Mouse (Mus musculus) yolk sac, embryonic 10.5 days (tissue): Measurements from ENCODE around the gene Rnf5.
A peak's percentile ranks its signal among the peaks of the same experiment; 100 is the strongest.

ENCODE experiments used
- DNase-seq: peaks from one replicate; pipeline ENCODE4 v3.0.0-alpha.2; 2017; ENCODE audit warnings: low spot score

Rnf5 gene

DNA sequence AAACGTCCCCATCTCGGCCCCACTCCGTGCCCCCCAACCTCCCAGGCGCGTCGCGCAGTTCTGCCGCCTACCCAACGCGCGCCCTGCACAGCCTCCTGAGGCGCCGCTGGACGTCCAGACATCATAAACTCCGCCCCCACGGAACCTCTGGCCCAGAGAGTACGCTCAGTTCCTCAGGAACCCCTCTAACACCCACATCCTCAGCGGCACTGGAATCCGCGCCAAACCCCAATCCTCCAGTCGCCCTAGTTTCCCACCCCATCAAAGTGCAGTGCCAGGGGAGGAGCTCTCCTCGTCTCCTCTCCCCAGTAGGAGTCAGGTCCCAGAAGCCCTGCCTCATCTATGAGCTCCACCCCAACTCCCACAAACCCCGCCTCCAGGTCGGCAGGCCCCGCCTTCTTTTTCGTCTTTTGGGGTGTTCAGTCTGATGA is 28.8 kb upstream of the Rnf5 start:
- no peak for DNase-seq

DNA sequence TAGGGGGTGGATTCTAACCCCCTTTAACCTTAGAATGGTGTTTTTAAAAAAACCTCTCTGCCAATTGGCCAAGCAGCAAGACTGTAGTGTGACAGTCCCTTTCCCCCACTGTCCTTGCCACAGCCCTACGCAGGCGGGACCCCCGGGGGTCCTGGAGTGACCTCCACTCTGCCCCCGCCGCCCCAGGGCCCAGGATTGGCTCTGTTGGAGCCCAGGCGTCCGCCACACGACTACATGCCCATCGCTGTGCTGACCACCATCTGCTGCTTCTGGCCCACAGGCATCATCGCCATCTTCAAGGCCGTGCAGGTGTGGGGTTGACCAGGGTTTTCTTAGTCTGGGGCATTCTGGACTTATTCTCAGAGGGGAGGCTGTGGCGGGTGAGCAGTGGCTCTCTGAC is 28.2 kb upstream of the Rnf5 start:
- DNase-seq: no peak

DNA sequence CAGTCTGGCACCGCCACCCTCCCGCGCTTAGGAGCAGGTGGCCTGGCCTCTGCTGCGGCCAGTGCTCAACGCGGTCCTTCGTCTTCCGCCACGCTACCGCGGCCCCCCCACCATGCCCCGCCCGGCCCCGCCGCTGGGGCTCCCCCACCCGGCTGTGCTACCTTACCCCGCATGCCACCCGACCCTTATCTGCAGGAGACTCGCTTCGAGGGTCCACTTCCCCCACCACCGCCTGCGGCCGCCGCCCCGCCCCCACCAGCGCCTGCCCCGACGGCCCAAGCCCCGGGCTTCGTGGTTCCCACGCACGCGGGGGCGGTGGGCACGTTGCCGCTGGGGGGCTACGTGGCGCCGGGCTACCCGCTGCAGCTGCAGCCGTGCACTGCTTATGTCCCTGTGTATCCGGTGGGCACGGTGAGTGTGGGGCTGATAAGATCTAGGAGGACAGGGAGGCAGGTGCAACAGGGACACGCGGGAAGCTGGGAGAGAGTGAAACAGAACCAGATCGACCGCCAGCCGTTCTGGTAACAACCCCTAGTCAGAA is 27.3 kb upstream of the Rnf5 start:
- DNase-seq: no peak

DNA sequence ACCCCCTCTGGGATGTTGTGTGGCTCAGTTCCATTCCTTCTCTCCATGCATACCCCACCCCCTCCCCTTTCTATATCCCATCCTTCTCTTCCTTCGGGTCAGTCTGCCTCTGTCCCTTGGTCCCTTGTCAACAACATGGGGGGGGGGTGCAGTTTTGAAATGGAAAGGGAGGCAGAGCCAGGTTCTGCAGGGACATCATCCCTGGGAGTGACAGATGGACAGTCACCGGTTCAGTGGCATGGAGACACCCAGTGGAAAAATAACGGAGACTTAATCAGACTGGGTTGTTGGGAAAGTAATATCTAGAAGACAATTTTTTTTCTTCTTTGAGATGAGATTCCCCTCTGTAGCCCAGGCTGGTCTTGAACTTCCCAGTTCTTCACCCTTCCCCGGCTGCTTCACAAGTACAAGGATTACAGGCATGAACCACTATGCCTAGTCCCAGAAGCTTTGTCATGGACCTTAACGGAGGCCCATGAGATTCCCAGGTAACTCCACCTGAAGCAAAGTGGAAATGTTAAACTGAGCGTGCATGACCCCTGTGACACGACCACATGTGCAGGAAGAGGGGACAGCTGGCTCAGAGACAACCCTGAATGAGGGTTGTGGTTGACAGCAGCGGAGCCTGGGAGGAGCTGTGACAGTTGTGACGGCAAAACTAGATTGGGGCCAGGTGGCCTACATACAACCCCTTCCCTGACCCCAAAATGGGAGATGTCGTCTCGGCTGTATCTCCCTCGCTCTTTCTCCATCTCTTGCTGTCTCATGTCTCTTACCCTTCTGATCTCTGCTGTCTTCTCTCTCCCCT is 26.5 kb upstream of the Rnf5 start:
- DNase-seq: no peak

DNA sequence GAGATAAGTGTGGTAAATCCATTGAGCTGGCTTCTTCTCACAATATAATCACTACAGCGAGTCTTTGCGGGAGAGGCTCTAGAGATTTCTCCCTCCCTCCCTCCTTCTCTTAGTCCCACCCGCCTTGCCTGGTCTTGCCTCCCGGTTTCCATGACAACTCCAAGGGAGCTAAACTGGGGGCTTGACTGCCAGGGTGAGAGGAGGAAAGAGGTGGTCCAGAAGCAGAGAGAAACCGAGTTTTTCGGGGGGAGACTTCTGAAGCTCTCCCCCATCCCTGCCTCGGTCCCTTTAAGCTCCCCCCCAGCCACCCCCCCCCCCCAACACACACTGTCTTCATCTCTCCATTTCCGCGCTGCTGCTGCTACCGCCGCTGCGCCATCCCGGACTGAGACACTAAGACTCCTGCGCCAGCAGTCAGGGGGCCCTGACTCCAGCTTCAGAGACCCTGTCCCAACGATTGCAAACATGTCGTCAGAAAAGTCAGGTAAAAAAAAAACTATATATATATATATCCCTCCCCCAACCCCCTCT is 25.8 kb upstream of the Rnf5 start, which contains the start of gene Prrt1:
Gene Prrt1, plus strand, starts transcription at position 313 of the 531 bp plus-strand sequence.
- no peak for DNase-seq

DNA sequence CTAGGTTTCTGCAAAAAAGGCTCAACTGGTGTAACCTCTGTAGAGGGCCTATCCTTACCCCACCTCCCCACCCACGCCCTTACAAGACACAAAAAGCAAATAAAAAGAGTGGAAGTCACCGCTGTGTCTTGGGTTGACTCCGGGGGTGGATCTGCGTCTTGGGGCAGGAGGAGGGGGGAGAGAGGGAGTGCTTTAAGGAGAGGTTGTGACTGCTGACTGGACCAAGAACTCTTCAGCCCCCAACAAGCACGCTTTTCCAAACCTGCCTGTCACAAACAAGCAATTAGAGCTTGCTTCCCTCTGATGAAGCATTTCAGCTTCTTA is 25.1 kb upstream of the Rnf5 start:
- DNase-seq: no peak

DNA sequence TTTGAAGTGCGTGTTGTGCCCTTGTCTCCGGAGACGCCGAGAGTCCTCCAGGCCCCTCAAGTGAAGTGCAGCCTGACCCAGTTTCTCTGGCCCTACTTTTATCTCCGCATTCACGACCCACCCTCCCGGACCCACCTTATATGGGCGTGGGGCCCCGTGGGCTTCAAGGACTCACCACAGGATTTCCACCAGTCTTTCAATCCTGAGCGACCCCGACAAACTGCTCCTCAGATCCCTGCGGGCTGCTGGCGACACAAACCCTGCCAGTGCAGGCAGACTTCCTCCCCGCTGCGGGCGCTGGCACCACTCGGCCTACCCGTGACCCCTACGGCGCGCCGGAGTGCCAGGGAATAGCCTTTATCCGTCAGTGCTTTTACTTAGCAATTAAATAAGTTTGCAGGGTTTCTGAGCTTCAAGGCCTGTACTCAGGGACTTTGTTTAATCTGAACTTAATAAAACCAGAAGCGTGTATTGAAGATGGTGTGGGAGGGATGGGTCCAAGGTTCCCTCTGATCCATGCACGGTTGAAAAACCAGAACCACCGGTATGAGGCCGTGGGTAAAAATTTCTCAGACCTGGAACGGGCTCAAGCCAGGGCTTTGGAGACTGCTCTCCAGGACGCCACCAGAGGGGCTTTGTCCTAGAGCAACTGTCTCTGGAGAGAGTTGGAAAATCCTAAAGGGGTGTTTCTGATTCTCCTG is 24.6 kb upstream of the Rnf5 start, which contains the start of gene Ppt2:
Gene Ppt2, minus strand, starts transcription at position 568 of the 701 bp plus-strand sequence.
- no peak for DNase-seq

DNA sequence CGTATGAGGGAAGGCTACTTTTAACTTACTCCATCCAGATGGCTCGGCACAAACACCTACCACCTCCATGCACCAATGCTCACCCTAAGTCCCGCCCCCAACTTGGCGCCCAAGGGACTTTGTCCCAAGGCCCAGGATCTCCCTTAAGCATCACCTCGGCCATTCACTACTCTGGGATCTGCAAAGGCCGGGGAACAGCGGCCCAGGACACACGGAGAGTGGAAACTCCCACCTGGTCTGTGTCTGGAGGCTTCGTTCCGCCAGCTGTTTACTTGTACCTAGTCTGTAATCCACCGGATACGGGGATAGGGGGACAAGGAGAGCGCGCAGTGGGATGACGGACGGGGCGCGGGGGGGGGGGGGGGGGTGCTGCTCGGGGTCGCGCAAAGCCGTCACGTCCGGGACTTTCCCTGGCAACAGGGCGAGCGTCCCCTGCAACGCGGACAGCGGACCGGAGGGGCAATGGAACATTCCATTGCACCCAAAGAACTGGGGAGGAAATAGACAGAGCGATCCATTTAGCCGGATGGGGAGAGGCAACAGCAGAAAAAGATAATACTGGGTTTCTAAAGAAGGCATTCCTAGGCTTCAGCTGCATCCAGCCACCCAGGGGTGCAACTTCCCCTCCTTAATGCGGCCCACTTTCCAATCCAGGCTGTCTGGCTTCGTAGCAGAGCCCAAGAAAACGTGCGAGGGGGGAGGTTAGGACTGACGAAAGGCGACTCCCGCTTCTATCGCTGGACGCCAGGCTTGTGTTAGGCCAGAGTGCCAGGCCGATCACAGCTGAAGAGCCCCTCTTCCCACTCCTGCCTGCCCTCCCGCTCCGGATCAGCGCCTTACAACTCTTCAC is 23.8 kb upstream of the Rnf5 start:
- DNase-seq: peak; percentile 94

DNA sequence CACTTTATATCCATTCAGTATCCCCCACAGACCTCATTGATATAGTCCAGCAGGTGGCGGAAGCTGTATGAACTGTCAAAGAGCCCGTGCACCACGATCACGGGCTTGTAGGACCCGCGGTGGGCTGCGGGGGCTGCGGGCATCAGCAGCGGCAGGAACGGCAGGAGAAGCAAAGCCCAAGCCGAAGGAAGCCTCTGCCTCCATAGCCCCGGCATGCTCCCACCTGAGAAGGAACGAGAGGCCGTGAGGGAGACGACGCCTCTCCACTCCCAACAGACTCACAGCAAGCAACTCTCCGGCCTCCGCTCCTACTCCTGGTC is 23.2 kb upstream of the Rnf5 start:
- peak; percentile 65 for DNase-seq

DNA sequence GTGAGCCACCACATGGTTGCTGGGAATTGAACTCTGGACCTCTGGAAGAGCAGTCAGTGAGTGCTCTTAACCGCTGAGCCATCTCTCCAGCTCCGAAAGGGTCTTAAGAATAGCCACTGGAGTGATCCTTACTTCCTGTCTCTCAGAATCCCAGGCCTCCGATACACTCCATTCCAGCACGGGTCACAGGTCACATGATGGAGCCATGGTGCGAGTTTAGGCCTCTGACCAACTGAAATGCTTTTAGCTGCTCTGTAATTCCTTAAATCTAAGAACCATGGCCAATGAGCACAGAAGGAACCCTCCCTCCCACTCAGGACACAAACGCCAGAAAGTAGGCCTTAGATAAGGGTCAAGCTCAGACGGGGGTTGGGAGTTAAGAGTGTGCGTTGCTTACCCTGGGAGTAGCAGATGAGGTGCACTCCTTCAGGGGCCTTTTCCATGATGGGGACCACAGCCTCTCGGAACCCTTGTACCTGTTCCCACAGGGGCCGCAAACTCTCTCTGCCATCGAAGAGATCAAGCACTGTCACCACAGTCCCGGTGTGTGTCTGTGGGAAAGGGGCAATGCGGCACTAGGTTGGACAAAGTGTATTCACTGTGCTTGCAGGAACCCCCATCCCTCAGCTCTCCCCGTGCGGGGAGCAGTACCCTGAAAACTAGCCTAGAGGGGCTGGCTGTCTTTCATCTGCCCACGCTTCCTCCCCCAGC is 22.7 kb upstream of the Rnf5 start:
- no peak for DNase-seq

DNA sequence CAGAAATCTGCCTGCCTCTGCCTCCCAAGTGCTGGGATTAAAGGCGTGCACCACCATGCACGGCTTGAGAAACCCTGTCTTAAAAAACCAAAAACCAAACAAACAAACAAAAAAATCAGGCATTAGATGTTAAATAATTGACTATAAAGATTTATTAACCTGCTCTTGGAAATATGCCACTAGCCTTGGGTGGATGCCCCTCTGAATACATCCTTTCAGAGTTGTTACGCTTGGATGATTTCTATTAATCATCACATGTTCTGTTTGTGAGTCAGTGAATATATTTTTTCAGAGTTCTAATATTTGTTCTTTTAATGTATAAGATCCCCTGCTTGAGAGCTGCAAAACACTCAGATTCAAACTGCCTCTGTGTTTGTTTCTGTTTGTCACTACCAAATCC is 21.5 kb upstream of the Rnf5 start:
- DNase-seq: no peak

DNA sequence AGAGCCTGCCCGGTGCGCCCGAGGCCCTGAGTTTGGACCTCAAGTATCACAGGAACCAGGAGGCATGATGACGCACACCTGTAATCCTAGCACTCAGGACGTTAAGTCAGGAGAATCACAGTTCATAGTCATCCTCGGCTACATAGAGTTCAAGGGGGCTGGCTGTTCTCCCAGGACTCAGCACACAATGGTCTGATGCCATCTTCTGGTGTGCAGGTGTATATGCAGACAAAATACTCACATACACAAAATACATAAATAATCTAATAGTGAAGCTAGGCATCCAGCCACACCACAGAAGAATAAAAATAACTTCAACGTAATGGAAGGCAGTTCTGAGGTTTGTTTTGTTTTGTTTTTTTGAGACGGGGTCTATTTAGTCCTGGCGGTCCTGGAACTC is 19.7 kb upstream of the Rnf5 start:
- DNase-seq: no peak

DNA sequence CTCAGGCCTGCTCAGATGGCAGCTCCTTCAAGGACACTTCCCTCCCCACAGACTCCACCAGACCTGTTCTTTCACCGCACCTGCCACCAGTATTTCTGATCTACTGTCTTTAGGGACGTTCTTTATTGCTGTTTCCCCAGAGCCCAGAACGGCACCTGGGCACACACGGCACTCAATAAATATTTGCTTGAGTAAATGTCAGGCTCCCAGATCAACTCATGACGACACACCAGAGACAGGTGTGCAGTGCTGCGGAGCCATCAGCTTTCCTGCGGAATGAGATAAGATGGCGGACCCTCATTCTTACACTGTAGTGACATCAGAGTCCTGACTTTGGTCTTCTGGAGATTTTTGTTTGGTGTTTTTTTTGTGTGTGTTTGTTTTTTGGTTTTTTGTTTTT is 17.5 kb upstream of the Rnf5 start:
- DNase-seq: no peak

DNA sequence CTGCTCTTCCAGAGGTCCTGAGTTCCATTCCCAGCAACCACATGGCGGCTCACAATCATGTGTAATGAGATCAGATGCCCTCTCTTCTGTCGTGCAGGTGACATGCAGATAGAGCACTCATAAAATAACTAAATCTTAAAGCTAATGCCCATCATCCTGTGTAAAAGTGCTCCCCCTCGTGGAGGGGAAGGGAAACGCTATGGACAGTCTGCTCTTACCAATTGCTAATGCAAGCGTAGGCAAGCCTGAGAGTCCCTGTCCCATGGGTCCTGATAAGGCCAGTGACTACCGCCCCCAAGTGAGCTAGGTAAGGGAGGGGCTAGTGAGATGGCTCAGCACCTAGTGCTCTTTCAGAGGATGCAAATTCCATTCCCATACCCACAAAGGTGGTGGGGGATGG is 15.5 kb upstream of the Rnf5 start:
- DNase-seq: peak; percentile 49

DNA sequence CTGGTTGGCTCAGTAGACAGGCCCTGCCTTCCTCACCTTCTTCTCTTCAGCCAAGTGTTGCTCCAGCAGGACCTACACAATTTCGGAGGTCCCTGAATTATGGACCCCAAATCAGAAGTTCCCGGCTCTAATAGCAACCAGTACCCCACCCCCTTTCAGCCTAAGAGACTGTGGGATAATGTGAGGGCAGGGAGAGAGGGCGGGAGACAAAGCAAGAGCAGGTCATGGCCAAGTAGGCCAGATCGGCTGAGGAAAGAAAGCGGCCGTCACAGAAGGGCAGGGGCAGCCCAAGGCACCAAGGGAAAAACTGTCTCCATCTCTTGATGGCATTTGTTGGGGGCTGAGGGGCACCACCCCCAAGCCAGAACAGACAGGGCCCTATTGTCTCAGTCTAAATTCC is 12.4 kb upstream of the Rnf5 start, which contains the start of gene Egfl8:
Gene Egfl8, minus strand, starts transcription at position 101 of the 400 bp plus-strand sequence.
- no peak for DNase-seq

DNA sequence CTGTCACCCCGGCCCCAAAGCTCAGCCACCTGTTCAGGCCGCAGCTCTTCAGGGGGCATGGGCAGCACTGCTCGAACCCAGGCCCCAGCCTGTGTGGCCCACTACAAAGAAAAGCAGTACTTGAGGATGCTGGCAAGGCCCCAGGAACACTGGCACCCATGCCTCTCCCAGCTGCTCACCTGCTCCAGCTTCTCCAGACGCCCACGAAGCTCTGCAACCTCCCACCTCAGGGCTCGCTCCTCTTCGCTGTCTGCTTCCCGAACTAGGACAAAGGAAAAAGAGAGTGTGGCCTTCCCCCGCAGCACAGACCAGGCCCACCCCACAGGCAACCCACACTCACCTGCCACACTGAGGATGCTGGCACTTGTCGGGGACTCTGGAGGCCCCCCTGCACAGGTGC is 10.3 kb upstream of the Rnf5 start:
- no peak for DNase-seq

DNA sequence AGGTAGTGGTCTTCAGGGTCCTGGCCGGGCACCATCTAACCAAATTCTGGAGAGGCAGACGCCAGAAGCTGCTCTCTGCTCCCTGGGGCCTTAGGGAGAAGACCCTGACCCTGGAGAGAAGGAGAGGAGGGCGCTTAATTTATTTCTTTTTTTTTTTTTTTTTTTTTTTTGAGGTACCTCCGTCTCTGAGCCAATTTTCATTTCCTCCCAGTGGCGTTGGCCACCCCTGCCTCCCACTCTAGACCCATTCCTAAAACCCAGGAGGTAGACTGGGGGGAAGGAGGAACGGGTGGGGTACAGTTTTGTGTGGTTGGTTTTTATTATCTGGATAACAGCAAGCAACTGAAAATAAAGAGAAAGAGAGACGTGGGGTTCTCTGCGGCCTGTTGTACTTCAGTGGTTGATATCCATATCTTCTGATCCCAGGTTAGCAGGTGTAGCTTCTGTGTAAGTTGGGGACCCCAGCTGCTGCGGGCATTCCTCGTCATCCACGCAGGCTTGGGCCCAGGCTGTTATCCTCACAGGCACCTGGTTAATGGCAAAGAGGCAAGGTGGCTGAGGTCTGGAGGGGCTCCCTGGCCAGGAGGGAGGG is 9.7 kb upstream of the Rnf5 start:
- DNase-seq: no peak

DNA sequence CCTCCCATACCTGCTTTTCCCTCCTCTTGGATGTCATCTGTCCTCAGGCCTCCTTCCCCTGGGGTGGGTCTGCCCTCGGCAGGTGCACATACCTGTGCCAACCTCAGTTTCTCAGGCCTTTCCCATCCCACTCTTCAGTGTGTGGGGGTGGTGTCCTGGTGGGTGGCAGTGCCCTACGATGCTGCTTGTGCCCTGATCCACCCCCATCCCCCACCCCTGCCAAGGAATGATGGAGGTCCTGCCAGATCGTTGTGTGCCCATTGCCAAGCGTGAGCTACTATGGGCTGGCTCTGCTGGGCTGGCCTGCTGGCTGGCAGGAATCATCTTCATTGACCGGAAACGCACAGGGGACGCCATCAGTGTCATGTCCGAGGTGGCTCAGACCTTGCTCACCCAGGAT is 7.6 kb upstream of the Rnf5 start:
- no peak for DNase-seq

DNA sequence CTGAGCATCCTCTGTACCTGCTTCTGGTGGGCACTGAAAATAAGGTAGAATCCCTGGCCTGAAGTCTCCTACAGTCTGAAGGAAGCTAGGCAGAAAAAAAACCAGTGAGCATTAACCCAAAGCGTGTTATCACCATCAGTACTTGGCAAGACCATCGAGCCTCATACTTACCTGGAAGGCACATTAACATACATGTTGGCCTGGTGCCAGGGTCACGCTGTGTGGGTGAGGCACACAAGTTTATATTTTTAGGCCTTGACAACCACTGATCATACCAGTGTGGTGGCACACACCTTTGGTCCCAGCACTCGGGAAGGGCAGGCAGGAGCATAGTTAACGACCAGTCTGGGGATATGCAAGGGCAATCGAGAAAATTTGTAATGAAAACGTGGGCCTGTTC is 4.5 kb upstream of the Rnf5 start:
- DNase-seq: no peak

DNA sequence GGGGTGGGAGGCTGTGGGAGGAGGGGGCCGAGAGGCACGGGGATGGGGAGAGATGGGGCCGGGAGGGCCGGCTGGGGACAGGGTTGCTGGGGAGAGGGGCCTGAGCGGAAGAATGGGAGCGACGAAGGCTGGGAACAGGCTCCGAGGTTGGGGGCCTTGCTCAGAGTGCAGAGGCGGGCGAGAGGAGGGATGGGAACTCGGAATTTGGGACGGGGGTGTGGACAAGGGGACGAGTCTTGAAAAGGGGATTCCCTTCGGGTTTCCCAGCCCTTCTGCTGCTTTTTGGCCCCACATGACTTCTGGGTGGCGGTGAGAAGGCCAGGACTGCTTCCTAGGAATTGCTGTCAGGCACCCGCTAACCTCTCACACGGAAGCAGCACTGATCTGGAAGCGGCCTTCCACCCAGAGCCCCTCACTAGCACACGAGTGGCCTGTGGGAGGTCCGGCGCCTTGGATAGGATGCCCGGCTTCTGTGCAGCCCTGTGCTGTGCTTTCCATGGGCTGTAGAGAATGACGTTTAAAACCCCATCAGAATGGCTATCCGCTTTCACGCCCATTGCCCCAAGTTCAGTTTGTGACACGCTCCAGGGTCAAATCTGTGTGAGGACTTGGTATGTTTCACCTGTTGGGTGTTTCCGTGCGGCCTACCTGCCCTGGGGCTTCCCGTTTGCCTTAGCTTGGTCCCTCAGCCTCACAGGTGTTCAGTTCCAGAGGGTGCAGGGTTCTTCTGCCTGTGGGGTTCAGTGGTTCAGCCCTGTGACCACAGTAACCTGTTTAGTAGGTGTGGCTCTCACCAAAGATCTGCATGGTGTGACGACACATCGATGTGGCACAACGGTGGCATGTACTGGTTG is 2.9 kb upstream of the Rnf5 start:
- DNase-seq: no peak
